Mouse (Mus musculus): ENCODE measurements at regions not wholly inside any gene's neighbourhood (a gene's known extent, or its start where the extent isn't known, plus 50 kb on each side); places are given as distances from the start of the nearest gene placed in this dataset.
"Not testable (repeated sequence)": the region's sequence is repeated elsewhere in the genome, so short reads cannot be mapped to it uniquely, and the experiment has no call there.

DNA sequence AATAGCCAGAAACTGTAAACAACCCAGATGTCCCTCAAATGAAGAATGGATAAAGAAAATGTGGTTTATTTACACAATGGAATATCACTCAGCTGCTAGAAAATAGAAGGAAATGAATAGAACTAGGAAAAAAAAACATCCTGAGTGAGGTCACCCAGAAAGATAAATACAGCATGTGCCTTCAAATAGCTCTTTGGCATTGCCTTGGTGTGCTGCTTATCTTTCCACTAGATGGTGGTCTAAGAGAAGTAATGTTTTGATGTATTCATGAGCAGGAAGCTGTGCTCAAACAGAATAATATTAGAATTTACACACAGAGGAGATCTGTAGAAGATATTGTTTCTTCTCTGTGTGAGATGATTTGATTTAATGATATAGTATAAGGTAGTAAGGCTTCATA lies 78.8 kb downstream of the Zfp619 start:
- DNase-seq (ENCODE audit: low spot score) = no peak

DNA sequence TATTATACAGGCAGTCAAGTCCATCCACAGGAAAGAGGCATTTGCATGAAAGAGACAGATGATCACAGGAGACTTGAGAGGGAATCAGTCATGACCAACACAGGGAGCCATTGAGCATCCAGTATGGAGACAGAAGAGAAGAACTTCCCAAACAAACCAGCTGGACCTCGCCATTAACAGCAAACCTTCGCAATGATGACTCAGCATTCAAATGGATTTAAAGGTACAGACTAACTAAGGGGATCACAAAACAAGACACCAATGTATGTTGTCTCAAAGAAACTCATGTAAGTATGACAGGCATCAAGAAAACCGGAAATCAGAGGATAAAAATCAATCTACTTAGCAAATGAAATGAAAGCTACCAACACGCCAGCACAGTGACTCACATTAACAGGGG lies 96.2 kb downstream of the Zfp619 start:
- no peak for DNase-seq (ENCODE audit: low spot score)

DNA sequence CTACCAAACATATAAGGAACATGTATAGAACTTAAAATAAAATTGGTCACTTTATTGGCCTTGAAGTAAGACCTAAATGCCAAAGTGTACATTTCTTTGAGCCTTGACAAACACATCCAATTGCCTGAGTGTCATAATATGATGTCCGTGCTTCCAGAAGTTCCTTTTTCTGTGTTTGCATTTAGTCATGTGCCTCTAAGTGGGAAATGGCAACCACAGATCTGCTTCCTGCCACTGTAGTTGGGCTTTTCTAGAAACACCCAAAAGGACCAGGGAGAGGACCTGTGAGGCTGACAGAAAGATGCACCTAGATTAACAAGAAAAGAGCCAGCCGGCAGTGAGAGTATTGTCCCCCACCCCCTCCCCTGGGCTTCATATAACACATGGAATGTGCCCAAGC lies 97.5 kb downstream of the Zfp619 start:
- DNase-seq (ENCODE audit: low spot score) = no peak

DNA sequence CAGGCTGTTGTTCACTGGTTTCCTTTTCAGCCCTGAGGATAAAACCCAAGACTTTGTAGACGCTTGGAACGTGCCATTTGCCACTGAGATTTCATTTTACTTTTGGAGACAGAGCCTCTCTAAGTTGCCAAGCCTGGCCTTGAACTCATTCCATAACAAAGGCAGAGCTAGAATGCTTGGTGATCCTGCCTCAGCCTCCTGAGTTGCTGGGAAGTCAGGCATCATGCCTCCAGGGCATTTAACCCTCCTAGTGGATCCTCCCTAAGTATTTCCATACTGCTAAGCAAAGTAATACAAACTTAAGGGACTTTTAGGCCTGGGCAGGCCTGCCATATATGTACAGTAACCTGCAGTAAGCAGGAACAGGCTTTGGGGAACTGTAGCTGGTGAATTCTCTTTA lies 104.2 kb downstream of the Zfp619 start:
- no peak for DNase-seq (ENCODE audit: low spot score)

DNA sequence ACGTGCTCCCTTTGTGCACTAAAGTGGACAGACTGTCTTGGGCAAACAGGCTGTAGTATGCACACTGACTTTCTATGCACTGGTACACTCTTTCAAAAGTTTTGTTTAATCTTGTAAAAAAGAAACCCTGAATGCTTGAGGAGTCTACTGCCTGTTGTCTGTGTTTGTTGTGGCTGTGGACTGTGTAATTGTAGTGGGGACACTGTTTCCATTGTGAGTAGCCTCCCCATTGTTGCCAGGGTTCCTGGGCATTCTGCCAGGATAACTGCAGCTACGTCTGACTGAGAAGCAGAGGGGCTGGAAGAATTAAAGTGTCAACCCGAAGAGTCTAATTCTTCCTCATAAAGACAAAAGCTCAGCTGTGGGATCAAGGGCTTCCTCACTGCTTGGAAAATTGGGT lies 115.3 kb downstream of the Zfp619 start:
- DNase-seq (ENCODE audit: low spot score) = no peak

GRCm38 (mm10) chr7:39642333-39642732 lies 124.8 kb downstream of the Zfp619 start:
- DNase-seq (ENCODE audit: low spot score) = no peak

DNA sequence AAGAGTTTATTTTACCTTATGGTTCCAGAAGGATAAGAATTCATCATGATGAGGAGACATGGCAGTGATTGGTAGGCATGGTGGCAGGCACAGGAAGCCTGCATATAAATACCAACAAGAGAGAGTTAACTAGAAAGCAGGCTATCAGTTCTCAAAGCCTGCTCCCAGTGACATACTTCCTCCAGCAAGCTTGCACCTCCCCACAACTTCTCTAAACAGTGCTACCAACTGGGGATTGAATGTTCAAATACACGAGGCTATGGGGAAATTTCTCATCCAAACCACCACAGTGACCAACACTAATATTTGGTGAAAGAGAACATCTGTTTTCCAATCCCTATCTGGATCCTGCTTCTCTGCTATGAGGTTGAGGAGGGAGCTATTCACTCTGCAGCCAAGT lies 125.8 kb downstream of the Zfp619 start:
- DNase-seq (ENCODE audit: low spot score) = no peak

DNA sequence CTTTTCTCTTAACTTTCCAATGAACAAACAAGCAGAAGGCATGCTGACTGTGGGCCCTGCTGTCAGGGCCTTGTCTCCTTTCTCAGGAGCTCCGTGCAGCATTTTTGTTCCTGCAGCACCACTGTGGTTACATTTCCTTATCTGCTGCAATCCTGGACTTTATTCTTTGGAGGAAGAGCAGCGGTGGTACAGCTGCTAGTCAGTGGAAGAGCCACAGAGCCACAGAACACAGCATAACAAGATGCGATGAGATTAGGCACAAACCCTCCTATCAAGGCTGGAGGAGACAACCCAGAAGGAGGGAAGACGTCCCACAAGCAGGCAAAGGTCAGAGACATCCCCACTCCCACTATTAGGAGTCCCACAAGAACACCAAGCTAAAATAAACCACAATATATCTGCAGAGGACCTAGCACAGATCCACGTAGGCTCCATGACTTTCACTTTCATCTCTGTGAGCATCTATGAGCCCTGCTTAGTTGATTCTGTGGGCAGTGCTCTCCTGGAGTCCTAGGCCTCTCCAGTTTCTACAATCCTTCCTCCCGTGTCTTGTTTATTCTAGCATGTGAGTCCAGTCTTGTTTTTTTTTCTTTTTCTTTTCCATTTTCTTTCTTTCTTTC lies 133.0 kb downstream of the Zfp619 start:
- DNase-seq (ENCODE audit: low spot score) = no peak

DNA sequence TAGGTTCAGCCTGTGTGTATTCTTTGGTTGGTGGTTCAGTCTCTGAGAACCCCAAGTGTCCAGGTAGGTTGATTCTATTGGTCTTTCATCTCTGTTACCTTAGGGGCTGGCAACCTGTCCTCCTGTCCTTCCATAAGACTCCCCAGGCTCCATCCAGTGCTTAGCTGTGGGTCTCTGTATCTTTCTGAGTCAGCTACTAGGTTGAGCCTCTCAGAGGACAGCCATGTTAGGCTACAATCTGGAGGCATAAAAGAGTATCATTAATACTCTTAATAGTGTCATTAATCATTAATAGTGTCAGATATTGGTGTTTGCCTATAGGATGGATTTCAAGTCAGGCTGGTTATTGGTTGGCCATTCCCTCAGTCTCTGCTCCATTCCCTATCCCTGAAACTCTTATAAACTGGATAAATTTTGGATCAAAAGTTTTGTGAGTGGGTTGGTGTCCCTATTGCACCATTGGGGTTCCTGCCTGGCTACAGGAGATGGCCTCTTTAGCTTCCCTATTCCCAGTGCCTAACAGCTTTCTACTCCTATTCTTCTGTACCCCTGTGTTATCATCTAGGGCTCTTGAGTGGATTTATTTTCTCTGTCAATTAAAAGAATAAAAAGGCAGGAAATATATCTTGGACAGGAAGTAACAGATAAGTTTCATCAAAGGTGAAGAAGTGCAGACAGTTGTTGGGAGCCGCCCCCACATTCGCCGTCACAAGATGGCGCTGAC lies 137.2 kb downstream of the Zfp619 start:
- no peak for DNase-seq (ENCODE audit: low spot score)

DNA sequence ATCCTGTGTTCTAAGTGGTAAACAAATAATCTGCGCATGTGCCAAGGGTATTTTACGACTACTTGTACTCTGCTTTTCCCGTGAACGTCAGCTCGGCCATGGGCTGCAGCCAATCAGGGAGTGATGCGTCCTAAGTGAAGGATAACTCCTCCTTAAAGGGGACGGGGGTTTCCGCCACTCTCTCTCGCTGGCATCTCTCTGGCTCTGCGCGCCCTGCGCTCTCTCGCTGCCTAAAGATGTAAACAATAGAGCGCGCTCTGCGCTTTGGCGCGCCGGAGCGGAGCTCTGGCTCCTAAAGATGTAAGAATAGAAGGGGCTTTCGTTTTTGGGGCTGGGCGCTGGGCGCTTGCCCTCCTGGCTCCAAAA lies 137.7 kb downstream of the Zfp619 start:
- DNase-seq (ENCODE audit: low spot score) = not testable (repeated sequence)

- DNase-seq (ENCODE audit: low spot score) = no peak
Observed at GRCm38 (mm10) chr7:39655709-39656397, 138.3 kb downstream of the Zfp619 start.

DNA sequence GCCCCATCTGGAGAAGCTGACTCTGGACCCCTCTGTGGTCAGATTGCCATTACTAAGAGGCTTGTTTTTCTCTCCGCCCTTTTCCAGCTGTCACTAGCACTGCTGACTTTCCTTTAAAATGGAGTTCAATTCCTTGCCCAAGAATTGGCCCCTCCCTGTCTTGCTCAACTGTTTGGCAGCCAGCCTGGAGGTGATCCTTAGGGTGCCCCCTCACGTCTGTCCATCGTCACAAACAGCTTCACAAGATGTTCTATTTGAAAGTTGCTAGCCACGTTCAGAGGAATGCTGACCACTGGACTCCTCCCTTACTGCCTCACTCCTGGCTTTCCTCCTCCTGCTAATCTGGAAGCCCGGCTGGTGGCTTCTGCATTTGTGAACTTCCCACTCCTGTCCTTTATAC lies 142.0 kb downstream of the Zfp619 start:
- DNase-seq (ENCODE audit: low spot score) = peak; percentile 11

- no peak for DNase-seq (ENCODE audit: low spot score)
Observed at GRCm38 (mm10) chr7:39675124-39675846, 157.7 kb downstream of the Zfp619 start.

DNA sequence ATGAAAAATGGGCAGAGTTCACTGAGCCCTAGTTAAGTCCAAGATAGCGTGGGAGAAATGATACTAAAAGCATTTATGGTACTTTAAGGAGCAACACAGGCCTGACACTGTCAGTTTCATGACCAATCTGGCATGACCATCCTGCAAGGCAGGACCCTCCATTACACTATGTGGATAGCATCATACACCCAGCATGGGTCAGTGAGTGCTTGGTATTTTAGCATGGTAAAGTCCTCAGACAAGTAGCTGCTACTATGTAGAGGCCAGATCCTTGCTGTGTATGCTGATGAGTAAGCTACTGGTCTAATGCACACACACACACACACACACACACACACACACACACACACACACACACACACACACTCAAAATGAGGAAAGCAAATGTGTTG lies 158.3 kb downstream of the Zfp619 start:
- no peak for DNase-seq (ENCODE audit: low spot score)

GRCm38 (mm10) chr7:39680411-39680810 lies 162.8 kb downstream of the Zfp619 start:
- DNase-seq (ENCODE audit: low spot score) = no peak

- DNase-seq (ENCODE audit: low spot score) = no peak
Observed at GRCm38 (mm10) chr7:39696589-39696988, 179.0 kb downstream of the Zfp619 start.

- DNase-seq (ENCODE audit: low spot score) = no peak
Observed at GRCm38 (mm10) chr7:39701506-39701905, 183.9 kb downstream of the Zfp619 start.

DNA sequence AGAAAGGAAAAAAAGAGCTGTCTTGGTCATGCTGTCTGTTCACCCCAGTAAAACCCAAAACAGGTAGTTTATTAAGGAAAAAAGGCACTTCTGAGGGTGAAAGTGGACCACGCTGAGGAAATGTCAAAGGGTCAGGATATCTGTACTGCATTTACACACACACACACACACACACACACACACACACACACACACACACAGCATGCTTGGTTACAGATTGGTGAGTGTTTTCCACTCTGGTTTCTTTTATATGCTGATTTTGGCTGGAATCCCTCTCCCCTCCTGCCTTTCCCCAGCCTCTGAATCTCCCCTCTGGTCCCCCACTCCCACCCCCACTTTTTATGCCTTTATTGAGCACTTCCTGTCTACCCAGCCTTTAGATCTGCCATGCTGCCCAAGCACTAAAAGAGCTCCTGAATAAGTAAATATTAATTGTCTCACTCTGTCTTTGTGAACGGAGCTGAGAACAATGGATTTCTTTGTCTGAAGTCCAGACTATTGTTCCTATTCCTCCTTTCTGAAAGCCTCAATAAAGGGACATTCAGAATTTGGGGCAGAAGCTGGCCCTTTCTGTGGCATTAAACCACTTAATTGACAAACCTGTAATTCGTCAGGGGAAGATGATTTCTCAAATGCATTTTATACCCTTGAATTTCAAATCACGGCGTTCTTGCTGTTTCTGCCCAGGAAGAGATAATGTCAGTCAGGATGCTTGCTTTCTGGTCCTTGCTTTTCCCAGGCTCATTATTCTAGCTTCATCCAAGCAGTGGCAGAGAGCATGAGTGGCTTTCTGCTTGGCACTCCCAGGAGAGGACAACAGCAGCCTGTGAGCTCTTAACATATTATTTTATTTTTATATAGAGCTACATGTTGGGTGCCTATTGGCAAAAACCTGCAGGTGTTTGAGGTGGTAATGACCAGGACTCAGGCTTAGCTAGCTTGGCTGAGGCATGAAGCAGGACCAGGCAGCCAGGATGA lies 187.8 kb downstream of the Zfp619 start:
- DNase-seq (ENCODE audit: low spot score) = no peak

GRCm38 (mm10) chr7:39706606-39707005 lies 189.0 kb downstream of the Zfp619 start:
- DNase-seq (ENCODE audit: low spot score) = no peak

DNA sequence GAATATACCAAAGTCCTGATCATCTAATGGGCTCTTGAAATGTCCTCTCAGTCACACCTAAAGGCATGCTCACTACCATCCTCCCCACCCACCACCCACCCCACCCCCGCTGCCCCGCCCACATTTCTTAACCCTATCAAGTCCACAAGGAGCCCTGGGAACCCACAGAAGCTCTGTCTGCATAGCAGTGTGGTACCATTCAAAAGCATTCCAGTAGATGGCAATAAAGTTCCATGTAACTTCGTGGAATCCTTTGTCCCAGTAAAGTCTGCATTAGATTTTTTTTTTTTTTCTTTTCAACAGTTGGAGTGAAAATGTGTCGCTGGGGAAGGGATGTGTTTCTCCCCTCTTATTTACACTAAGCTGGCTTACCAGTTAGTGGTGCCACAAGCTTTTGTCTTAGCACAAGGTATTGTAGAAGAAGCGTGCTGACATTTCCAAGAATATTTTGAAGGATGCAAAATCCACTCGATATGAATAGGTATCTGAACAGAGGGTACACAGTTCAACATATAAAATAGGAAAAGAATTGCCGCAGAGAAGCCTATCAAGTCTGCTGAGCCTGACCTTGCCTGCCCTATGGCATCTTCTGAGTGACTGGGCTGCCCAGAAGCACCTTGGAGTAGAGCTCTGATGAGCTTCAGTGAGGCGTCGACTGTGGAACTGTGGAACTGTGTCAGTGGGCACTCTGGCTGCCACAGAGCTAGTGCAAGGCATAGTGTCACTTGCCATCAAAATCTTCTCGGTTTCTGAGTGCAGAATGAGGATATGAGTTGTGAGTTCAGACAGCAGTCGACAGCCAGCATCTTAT lies 199.0 kb downstream of the Zfp619 start:
- DNase-seq (ENCODE audit: low spot score) = no peak
